Mouse (Mus musculus) kidney, postnatal 0 days (tissue): ENCODE data around the gene Tmtc2. TPM values are rescaled to one million over a fixed set of nuclear protein-coding genes. Genes with fewer than 3 reads are reported as not detected.

ENCODE experiments used
- ATAC-seq: fragments of 200-750 bp; cut with Nextera tagmentation; replicated peaks from 2 replicates; pipeline ENCODE4 v1.8.0; 2017; ENCODE audit warnings: low read depth, moderate number of reproducible peaks, moderate TSS enrichment, moderate library complexity; ENCODE audit not compliant: low FRiP score
- DNase-seq: peaks from one replicate; pipeline ENCODE4 v3.0.0-alpha.2; 2016; ENCODE audit warnings: low spot score
- H3K27ac ChIP-seq: fragments of 300-500 bp; sonication (generic); 2 replicates; pipeline ENCODE4 v1.5.1; 2014; ENCODE audit warnings: mild to moderate bottlenecking
- H3K27me3 ChIP-seq: fragments of 300-500 bp; sonication (generic); 2 replicates; pipeline ENCODE4 v1.6.1; 2014; ENCODE audit warnings: low read length, mixed read lengths; ENCODE audit not compliant: insufficient read depth
- H3K36me3 ChIP-seq: fragments of 300-500 bp; sonication (generic); 2 replicates; pipeline ENCODE4 v1.6.1; 2014; ENCODE audit warnings: low read length, mixed read lengths; ENCODE audit not compliant: insufficient read depth
- H3K4me1 ChIP-seq: fragments of 300-500 bp; sonication (generic); replicated peaks from 2 replicates; pipeline ENCODE4 v1.6.1; 2014; ENCODE audit warnings: antibody characterized with exemption, low read length, mixed read lengths; ENCODE audit not compliant: insufficient read depth
- H3K4me2 ChIP-seq: fragments of 300-500 bp; sonication (generic); 2 replicates; pipeline ENCODE4 v1.6.1; 2014; ENCODE audit warnings: mild to moderate bottlenecking, low read length, moderate library complexity, mixed read lengths
- H3K4me3 ChIP-seq: fragments of 300-500 bp; sonication (generic); replicated peaks from 2 replicates; pipeline ENCODE4 v1.5.1; 2014; ENCODE audit warnings: low read depth, low read length
- H3K9ac ChIP-seq: fragments of 300-500 bp; sonication (generic); 2 replicates; pipeline ENCODE4 v1.6.1; 2014; ENCODE audit warnings: low read depth, low read length
- H3K9me3 ChIP-seq: fragments of 300-500 bp; sonication (generic); replicated peaks from 2 replicates; pipeline ENCODE4 v1.6.1; 2016; ENCODE audit warnings: low read length, inconsistent platforms, mixed read lengths
- CTCF ChIP-seq: IDR thresholded peaks from 2 replicates; pipeline ENCODE4 v1.5.1; 2016; ENCODE audit warnings: antibody characterized with exemption, low read depth, mild to moderate bottlenecking, moderate library complexity
- WGBS: fragments of 180-500 bp; shearing (Covaris S2); extraction: QIAGEN DNeasy Blood & Tissue Kit; methylation state at CpG from one replicate; pipeline ENCODE4 v1.1.7; 2014; 5-methylcytosine and 5-hydroxymethylcytosine counted together
- polyA plus RNA-seq: library from polyadenylated mRNA; unstranded; fragments of >200 nt; fragmentation: Nextera tagmentation; extraction: Ambion mirVana; gene quantifications from 2 replicates; pipeline ENCODE4 v1.2.1, GENCODE M21; 2015

Gene Tmtc2
- polyA plus RNA-seq, 1 experiment from 2014 or later, result 5.2 TPM

- H3K4me2 ChIP-seq, result no peak overlapping the region
- WGBS, result 74% methylated on average over 5 of the region's 5 CpGs
- H3K36me3 ChIP-seq, result no peaks in the 10 kb centered on the region
- DNase-seq (no peak), ATAC-seq (no peak)
- H3K27me3 ChIP-seq, result no peaks in the 10 kb centered on the region
- H3K9me3 ChIP-seq, result no peaks in the 10 kb centered on the region
- TF ChIP-seq CTCF, result no peak
- H3K4me1 ChIP-seq, result no peaks in the 10 kb centered on the region
- no peak overlapping the region for H3K4me3 ChIP-seq
- no peak overlapping the region for H3K9ac ChIP-seq
- no peak overlapping the region for H3K27ac ChIP-seq
Observed at GRCm38 (mm10) chr10:105168443-105169102, 405.7 kb downstream of the Tmtc2 start.

GRCm38 (mm10) chr10:105165291-105165690 is 409.0 kb downstream of the Tmtc2 start:
- no peak for TF ChIP-seq CTCF
- Histone ChIP-seq H3K36me3 (no peaks in the 10 kb centered on the region), H3K27ac (no peak overlapping the region), H3K4me3 (no peak overlapping the region), H3K4me2 (no peak overlapping the region), H3K27me3 (no peaks in the 10 kb centered on the region), H3K9me3 (no peaks in the 10 kb centered on the region), H3K9ac (no peak overlapping the region), H3K4me1 (no peaks in the 10 kb centered on the region)
- 81% methylated on average over 5 of the region's 5 CpGs for WGBS
- no peak for ATAC-seq
- no peak for DNase-seq

GRCm38 (mm10) chr10:105153789-105154188 is 420.5 kb downstream of the Tmtc2 start:
- Histone ChIP-seq H3K4me2 (no peak overlapping the region), H3K27ac (no peak overlapping the region), H3K9me3 (no peaks in the 10 kb centered on the region), H3K4me3 (no peak overlapping the region), H3K9ac (no peak overlapping the region), H3K4me1 (no peaks in the 10 kb centered on the region), H3K36me3 (no peaks in the 10 kb centered on the region), H3K27me3 (no peaks in the 10 kb centered on the region)
- ATAC-seq, result no peak
- no peak for TF ChIP-seq CTCF
- DNase-seq, result no peak

- Histone ChIP-seq H3K4me1 (no peaks in the 10 kb centered on the region), H3K4me3 (no peak overlapping the region), H3K4me2 (no peak overlapping the region), H3K36me3 (no peaks in the 10 kb centered on the region), H3K27ac (no peak overlapping the region), H3K9ac (no peak overlapping the region), H3K9me3 (no peaks in the 10 kb centered on the region), H3K27me3 (no peaks in the 10 kb centered on the region)
- WGBS, result 32% methylated on average over 4 of the region's 4 CpGs
- no peak for TF ChIP-seq CTCF
- ATAC-seq (no peak), DNase-seq (peak; percentile 24)
Observed at GRCm38 (mm10) chr10:105144382-105144781, 429.9 kb downstream of the Tmtc2 start.

GRCm38 (mm10) chr10:105142201-105142600 is 432.1 kb downstream of the Tmtc2 start:
- no peak overlapping the region for H3K27ac ChIP-seq
- no peak overlapping the region for H3K4me2 ChIP-seq
- no peaks in the 10 kb centered on the region for H3K36me3 ChIP-seq
- no peaks in the 10 kb centered on the region for H3K4me1 ChIP-seq
- no peak for DNase-seq
- WGBS, result 86% methylated on average over 3 of the region's 3 CpGs
- H3K27me3 ChIP-seq, result no peaks in the 10 kb centered on the region
- no peak overlapping the region for H3K9ac ChIP-seq
- TF ChIP-seq CTCF, result no peak
- H3K9me3 ChIP-seq, result no peaks in the 10 kb centered on the region
- H3K4me3 ChIP-seq, result no peak overlapping the region
- no peak for ATAC-seq
